8 mouse cellular contexts compared by ENCODE assay signal in the genomic region with DNA sequence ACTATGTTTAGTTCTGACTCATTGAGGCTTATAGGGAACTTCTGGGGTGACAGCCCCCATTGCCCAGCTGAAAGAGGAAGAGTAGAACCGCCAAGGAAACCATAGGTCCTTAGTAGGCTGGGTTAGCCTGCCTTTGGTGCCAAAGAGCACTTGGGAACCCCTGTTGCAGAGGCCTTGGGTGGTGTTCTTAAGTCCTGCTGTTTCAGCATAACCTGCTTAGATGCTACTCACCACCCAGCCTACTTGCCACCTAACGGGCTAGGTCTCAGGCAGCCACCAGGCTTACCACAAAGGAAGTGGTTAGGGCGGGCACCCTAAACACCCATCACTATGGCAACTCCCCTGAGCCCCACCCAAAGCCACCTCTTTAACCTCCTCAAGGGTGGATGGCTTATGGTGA. TPM values are rescaled to one million over a fixed set of nuclear protein-coding genes. Genes with fewer than 3 reads are reported as not detected.
A peak's percentile ranks its signal among the peaks of the same experiment; 100 is the strongest.
DNase-seq lines count a peak whose midpoint lies in the region; ATAC-seq lines count a peak whose summit lies in the region.

No protein-coding gene starts in this region.

- no peaks in the 10 kb centered on the region for H3K4me1 ChIP-seq in heart, embryonic 11.5 days (ENCODE audit: control insufficient read depth, insufficient read depth, low read length)
- peaks cover 5% of the 10 kb centered on the region; the same call in 1 of the 2 replicates for H3K4me1 ChIP-seq in liver, embryonic 11.5 days (replicated peaks; ENCODE audit: control insufficient read depth, insufficient read depth, low read length)

- 40% methylated on average over 3 of the region's 3 CpGs for WGBS in heart, embryonic 11.5 days (ENCODE audit: insufficient replicate concordance)
- WGBS in liver, embryonic 11.5 days = 40% methylated on average over 3 of the region's 3 CpGs

- H3K4me3 ChIP-seq in heart, embryonic 11.5 days (ENCODE audit: low read depth, low read length) = peak overlapping the region; percentile 59
- H3K4me3 ChIP-seq in liver, embryonic 11.5 days (ENCODE audit: low read depth, low read length) = peak overlapping the region; percentile 60

- peak overlapping the region; percentile 71 for H3K4me2 ChIP-seq in heart, embryonic 11.5 days
- H3K4me2 ChIP-seq in liver, embryonic 11.5 days = peak overlapping the region; percentile 66

- peaks cover 17% of the 10 kb centered on the region for H3K36me3 ChIP-seq in heart, embryonic 11.5 days (ENCODE audit: control insufficient read depth, insufficient read depth, low read length)
- H3K36me3 ChIP-seq in liver, embryonic 11.5 days (ENCODE audit: control insufficient read depth, insufficient read depth, low read length) = peaks cover 9% of the 10 kb centered on the region

- no peaks in the 10 kb centered on the region for H3K9me3 ChIP-seq in heart, embryonic 11.5 days (replicated peaks; ENCODE audit: control insufficient read depth, low read length)
- no peaks in the 10 kb centered on the region for H3K9me3 ChIP-seq in liver, embryonic 11.5 days (ENCODE audit: control insufficient read depth, low read length)

- ATAC-seq in heart, embryonic 11.5 days (replicated peaks; ENCODE audit: insufficient number of reproducible peaks, low FRiP score, low TSS enrichment) = no peak
- ATAC-seq in liver, embryonic 11.5 days (replicated peaks; ENCODE audit: low FRiP score) = peak; percentile 70
- peak; percentile 56 for ATAC-seq in monocyte, adult 5-6 weeks (replicated peaks; ENCODE audit: insufficient number of reproducible peaks, low FRiP score, low TSS enrichment, poor library complexity, severe bottlenecking)

- peak overlapping the region; percentile 70 for H3K9ac ChIP-seq in heart, embryonic 11.5 days (ENCODE audit: low read depth, low read length)
- peak overlapping the region; percentile 30; the same call in 1 of the 2 replicates for H3K9ac ChIP-seq in liver, embryonic 11.5 days (ENCODE audit: low read depth, low read length)

- no peaks in the 10 kb centered on the region for H3K27me3 ChIP-seq in heart, embryonic 11.5 days (ENCODE audit: control insufficient read depth, insufficient read depth, low read length)
- no peaks in the 10 kb centered on the region for H3K27me3 ChIP-seq in liver, embryonic 11.5 days (replicated peaks; ENCODE audit: control insufficient read depth, insufficient read depth, low read length)

- H3K27ac ChIP-seq in heart, embryonic 11.5 days (ENCODE audit: low read depth, low read length) = peak overlapping the region; percentile 68; the same call in 1 of the 2 replicates
- no peak overlapping the region for H3K27ac ChIP-seq in liver, embryonic 11.5 days (ENCODE audit: low read depth, low read length)

- peak; percentile 76 to 80 for DNase-seq in B cell, adult 2 months
- peak; percentile 45 for DNase-seq in R1 (ENCODE audit: low read depth, low spot score)
- no peak for DNase-seq in liver, embryonic 11.5 days (ENCODE audit: low spot score)
- DNase-seq in right cerebral cortex, postnatal 36 days (ENCODE audit: low spot score in 2 of 2) = no peak
- no peak for DNase-seq in layer of hippocampus, adult 18-20 months (ENCODE audit: low spot score in 2 of 2)
- DNase-seq in retina, postnatal 1 day = no peak

RNA-seq across cellular contexts. Expression of a gene that starts 5.8 kb away (rescaled TPM):
- polyA plus RNA-seq in heart, embryonic 11.5 days (2014; fragmentation: Nextera tagmentation; extraction: Ambion mirVana) = 170 and 219 TPM in 2 replicates
- 172 and 175 TPM in 2 replicates for polyA plus RNA-seq in liver, embryonic 11.5 days (2014; fragmentation: Nextera tagmentation; extraction: Ambion mirVana)
- 2,023 to 2,748 TPM (median 2,149 TPM) in 3 replicates for total RNA-seq in monocyte, adult 5-6 weeks (2017)
- total RNA-seq in layer of hippocampus, adult 18-20 months (2021) = 10 to 100 TPM; 44.8 to 52.5 TPM

RNA-seq across cellular contexts. Expression of a gene that starts 10.7 kb away (rescaled TPM):
- 16.7 and 22.3 TPM in 2 replicates for polyA plus RNA-seq in heart, embryonic 11.5 days (2014; fragmentation: Nextera tagmentation; extraction: Ambion mirVana)
- polyA plus RNA-seq in liver, embryonic 11.5 days (2014; fragmentation: Nextera tagmentation; extraction: Ambion mirVana) = 20.7 and 23.2 TPM in 2 replicates
- total RNA-seq in monocyte, adult 5-6 weeks (2017) = 85.3 to 98.0 TPM (median 91.4 TPM) in 3 replicates
- total RNA-seq in layer of hippocampus, adult 18-20 months (2021) = 10 to 100 TPM; 37.2 to 43.0 TPM

RNA-seq across cellular contexts. Expression of a gene that starts 26.8 kb away (rescaled TPM):
- 532 and 534 TPM in 2 replicates for polyA plus RNA-seq in heart, embryonic 11.5 days (2014; fragmentation: Nextera tagmentation; extraction: Ambion mirVana)
- polyA plus RNA-seq in liver, embryonic 11.5 days (2014; fragmentation: Nextera tagmentation; extraction: Ambion mirVana) = 887 and 939 TPM in 2 replicates
- 1,229 to 1,534 TPM (median 1,358 TPM) in 3 replicates for total RNA-seq in monocyte, adult 5-6 weeks (2017)
- 100 to 1,000 TPM; 185 to 211 TPM for total RNA-seq in layer of hippocampus, adult 18-20 months (2021)

RNA-seq across cellular contexts. Expression of a gene that starts 37.9 kb away (rescaled TPM):
- 49.1 and 58.2 TPM in 2 replicates for polyA plus RNA-seq in heart, embryonic 11.5 days (2014; fragmentation: Nextera tagmentation; extraction: Ambion mirVana)
- 48.5 and 49.8 TPM in 2 replicates for polyA plus RNA-seq in liver, embryonic 11.5 days (2014; fragmentation: Nextera tagmentation; extraction: Ambion mirVana)
- 59.4 to 103 TPM (median 69.3 TPM) in 3 replicates for total RNA-seq in monocyte, adult 5-6 weeks (2017)
- 10 to 100 TPM; 57.7 to 60.7 TPM for total RNA-seq in layer of hippocampus, adult 18-20 months (2021)

RNA-seq across cellular contexts. Expression of a gene that starts 38.3 kb away (rescaled TPM):
- 10.5 and 11.5 TPM in 2 replicates for polyA plus RNA-seq in heart, embryonic 11.5 days (2014; fragmentation: Nextera tagmentation; extraction: Ambion mirVana)
- 12.1 and 15.3 TPM in 2 replicates for polyA plus RNA-seq in liver, embryonic 11.5 days (2014; fragmentation: Nextera tagmentation; extraction: Ambion mirVana)
- 46.0 to 56.4 TPM (median 56.0 TPM) in 3 replicates for total RNA-seq in monocyte, adult 5-6 weeks (2017)
- 1 to 10 TPM; 2.4 to 2.6 TPM for total RNA-seq in layer of hippocampus, adult 18-20 months (2021)

Comparison
In these comparisons a context has a peak if more than half of its experiments do, and no peak if none do; other contexts are left out.
1. DNase-seq: peak in B cell, adult 2 months (2 of 2) and R1 (single experiment); none in liver, embryonic 11.5 days (single experiment), right cerebral cortex, postnatal 36 days (0 of 2), layer of hippocampus, adult 18-20 months (0 of 2) and retina, postnatal 1 day (single experiment).
2. RNA of a gene that starts 5.8 kb away (total RNA-seq): 2,023 to 2,748 TPM in monocyte, adult 5-6 weeks; 44.8 to 52.5 TPM in layer of hippocampus, adult 18-20 months; every median in the first group is over 10 times any median in the second.